Mouse (Mus musculus): ENCODE data around the gene Rgs3. TPM values are rescaled to one million over a fixed set of nuclear protein-coding genes. Genes with fewer than 3 reads are reported as not detected.

Rgs3 gene
- total and polyA plus RNA-seq, 3 experiments = not detected

DNA sequence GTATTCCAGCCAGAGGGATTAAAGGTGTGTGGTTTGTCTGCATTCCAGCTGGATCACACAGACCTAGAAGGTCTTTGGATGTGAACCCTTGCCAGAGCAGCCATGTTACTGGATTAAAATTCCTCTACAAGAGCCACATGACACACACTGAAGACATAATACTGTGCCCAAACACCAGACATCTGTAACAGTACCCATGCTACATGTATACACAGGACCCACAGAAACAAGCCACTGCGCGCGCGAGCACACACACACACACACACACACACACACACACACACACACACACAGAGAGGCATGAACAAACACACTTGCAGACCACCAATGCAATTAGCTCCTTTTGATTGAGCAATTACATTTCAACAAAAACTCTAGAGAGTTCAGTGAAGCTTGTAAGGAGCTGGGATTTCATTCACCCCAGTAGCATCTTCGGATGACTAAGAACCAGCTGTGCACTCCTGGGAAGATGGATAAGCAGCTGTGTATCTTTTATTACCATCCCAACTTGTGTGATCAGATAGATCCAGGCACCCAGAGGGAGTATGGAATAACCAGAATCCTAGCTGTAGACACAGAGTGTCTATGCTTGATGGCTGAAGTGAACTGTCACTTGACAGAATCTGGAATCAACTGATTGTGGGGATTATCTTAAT, 166.8 kb downstream of the Rgs3 start:
- Histone ChIP-seq H3K79me2 (ENCODE audit: control insufficient read depth, insufficient read depth, low read length, poor library complexity) (no peaks in the 10 kb centered on the region), H3K36me3 (ENCODE audit: control insufficient read depth in 1 of 2, insufficient read depth in 2 of 2, low read length in 2 of 2) (no peaks in the 10 kb centered on the region), H3K9ac (ENCODE audit: control insufficient read depth, low read depth, low read length, poor library complexity, severe bottlenecking) (no peak overlapping the region), H3K4me1 (ENCODE audit: control insufficient read depth in 1 of 2, insufficient read depth in 2 of 2, low read length in 2 of 2) (no peaks in the 10 kb centered on the region), H3K27me3 (ENCODE audit: control insufficient read depth in 1 of 2, insufficient read depth in 2 of 2, low read length in 2 of 2) (no peaks in the 10 kb centered on the region), H3K27ac (ENCODE audit: control insufficient read depth, low read depth, low read length) (no peak overlapping the region), H3K4me3 (ENCODE audit: control insufficient read depth in 1 of 2, insufficient read depth in 1 of 2, low read depth in 2 of 2, low read length in 2 of 2) (no peak overlapping the region), H3K9me3 (replicated peaks; ENCODE audit: insufficient read depth, low read length) (no peaks in the 10 kb centered on the region)
- no peak for DNase-seq (ENCODE audit: low read depth, low spot score)
- TF ChIP-seq ZC3H11A (IDR thresholded peaks at IDR 0.05; ENCODE audit: low read depth, low read length) = no peak
- no peak for TF ChIP-seq POLR2AphosphoS5 (IDR thresholded peaks at IDR 0.05; ENCODE audit: borderline replicate concordance, low read depth, low read length)
- no peak for TF ChIP-seq SMC3 (IDR thresholded peaks at IDR 0.05; ENCODE audit: low read depth, low read length)
- TF ChIP-seq GABPA (IDR thresholded peaks at IDR 0.05; ENCODE audit: low read depth, low read length) = no peak
- TF ChIP-seq CHD2 (IDR thresholded peaks at IDR 0.05; ENCODE audit: low read length) = no peak

DNA sequence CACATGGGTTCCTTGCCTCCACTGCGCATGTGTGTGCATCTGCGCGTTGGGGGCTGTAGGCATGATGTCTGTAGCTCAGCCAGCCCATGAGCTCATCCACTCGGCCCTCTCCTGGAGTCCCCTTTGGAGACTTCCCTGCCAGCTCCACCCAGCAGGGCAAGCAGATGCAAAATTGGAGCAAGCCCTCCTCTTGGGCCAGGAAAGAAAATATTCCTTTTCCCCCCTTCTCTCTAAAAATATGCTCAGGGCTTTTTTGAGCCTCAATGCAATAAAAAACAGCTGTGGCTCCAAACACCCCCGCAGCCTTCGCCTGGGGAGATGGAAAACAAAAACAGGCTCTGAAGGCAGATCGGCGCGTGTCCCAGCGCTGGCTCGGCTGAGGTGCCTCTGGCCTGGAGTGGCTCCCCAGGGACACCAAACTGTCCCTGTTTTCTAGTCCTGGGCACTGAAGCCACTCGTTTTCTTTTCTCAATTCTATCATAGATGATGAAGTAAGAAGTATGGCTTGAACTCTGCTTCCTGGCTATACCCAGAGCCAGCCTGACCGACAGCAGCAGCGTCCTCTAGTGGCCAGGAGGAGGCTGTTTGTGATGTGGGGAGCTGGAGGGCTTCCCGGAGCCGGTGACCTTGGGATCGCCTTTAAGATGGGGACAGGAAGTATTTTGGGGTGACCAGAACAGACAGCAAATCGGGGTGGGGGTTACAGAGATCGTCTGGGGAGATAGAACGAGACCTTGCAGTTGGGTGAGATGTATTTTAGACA, 168.1 kb downstream of the Rgs3 start:
- H3K27ac ChIP-seq (ENCODE audit: control insufficient read depth, low read depth, low read length) = no peak overlapping the region
- no peaks in the 10 kb centered on the region for H3K36me3 ChIP-seq (ENCODE audit: control insufficient read depth in 1 of 2, insufficient read depth in 2 of 2, low read length in 2 of 2)
- no peaks in the 10 kb centered on the region for H3K9me3 ChIP-seq (replicated peaks; ENCODE audit: insufficient read depth, low read length)
- H3K79me2 ChIP-seq (ENCODE audit: control insufficient read depth, insufficient read depth, low read length, poor library complexity) = no peaks in the 10 kb centered on the region
- no peak overlapping the region for H3K9ac ChIP-seq (ENCODE audit: control insufficient read depth, low read depth, low read length, poor library complexity, severe bottlenecking)
- H3K4me3 ChIP-seq (ENCODE audit: control insufficient read depth in 1 of 2, insufficient read depth in 1 of 2, low read depth in 2 of 2, low read length in 2 of 2) = no peak overlapping the region
- no peaks in the 10 kb centered on the region for H3K4me1 ChIP-seq (ENCODE audit: control insufficient read depth in 1 of 2, insufficient read depth in 2 of 2, low read length in 2 of 2)
- no peaks in the 10 kb centered on the region for H3K27me3 ChIP-seq (ENCODE audit: control insufficient read depth in 1 of 2, insufficient read depth in 2 of 2, low read length in 2 of 2)
- no peak for DNase-seq (ENCODE audit: low read depth, low spot score)
- TF ChIP-seq ZKSCAN1 (IDR thresholded peaks at IDR 0.05; ENCODE audit: low read depth, low read length) (no peak), KAT2A (conservative IDR thresholded peaks at IDR 0.05; ENCODE audit: low read depth, low read length) (no peak), POLR2AphosphoS5 (IDR thresholded peaks at IDR 0.05; ENCODE audit: borderline replicate concordance, low read depth, low read length) (no peak), USF2 (IDR thresholded peaks at IDR 0.05; ENCODE audit: borderline replicate concordance in 1 of 2, insufficient read depth in 1 of 2, low read depth in 1 of 2, low read length in 2 of 2) (no peak), CTCF (IDR thresholded peaks at IDR 0.05 in 2 of 3, conservative IDR thresholded peaks at IDR 0.05 in 1 of 3; ENCODE audit: control insufficient read depth in 1 of 3, insufficient read depth in 1 of 3, low read depth in 2 of 3, low read length in 3 of 3, poor library complexity in 1 of 3, severe bottlenecking in 1 of 3) (no peak), EP300 (IDR thresholded peaks at IDR 0.05; ENCODE audit: low read depth in 1 of 2, low read length in 2 of 2) (no peak), TAL1 (IDR thresholded peaks at IDR 0.05; ENCODE audit: low read length) (no peak), MYB (IDR thresholded peaks at IDR 0.05; ENCODE audit: low read depth, low read length) (no peak), MYC (IDR thresholded peaks at IDR 0.05; ENCODE audit: low read depth, low read length) (no peak), MAX (IDR thresholded peaks at IDR 0.05; ENCODE audit: low read length) (no peak), POLR2AphosphoS2 (IDR thresholded peaks at IDR 0.05; ENCODE audit: low read length) (no peak), CHD1 (IDR thresholded peaks at IDR 0.05; ENCODE audit: low read depth, low read length) (no peak), TCF12 (IDR thresholded peaks at IDR 0.05; ENCODE audit: low read depth, low read length) (no peak), NELFE (IDR thresholded peaks at IDR 0.05; ENCODE audit: low read depth, low read length) (no peak), POLR2A (IDR thresholded peaks at IDR 0.05; ENCODE audit: control insufficient read depth in 1 of 2, insufficient read depth in 1 of 2, low read depth in 1 of 2, low read length in 2 of 2, poor library complexity in 1 of 2) (no peak), ETS1 (IDR thresholded peaks at IDR 0.05; ENCODE audit: low read depth, low read length) (no peak), E2F4 (IDR thresholded peaks at IDR 0.05; ENCODE audit: borderline replicate concordance, low read depth, low read length) (no peak), RAD21 (IDR thresholded peaks at IDR 0.05; ENCODE audit: low read depth, low read length) (no peak), MAFK (IDR thresholded peaks at IDR 0.05; ENCODE audit: borderline replicate concordance, low read depth, low read length) (no peak), ZMIZ1 (IDR thresholded peaks at IDR 0.05; ENCODE audit: low read depth, low read length) (no peak)
